Mouse (Mus musculus) T-helper 2 cell (primary cell): ENCODE results near the gene Kcnj12.

Experiments
- in situ Hi-C: fragments of 300-600 bp; cut with MboI, MseI; formaldehyde crosslinking; loops from one replicate; pipeline ENCODE4 v1.15.1; 2025; ENCODE audit warnings: high pct_unique_total_duplicates

The Kcnj12 gene

DNA sequence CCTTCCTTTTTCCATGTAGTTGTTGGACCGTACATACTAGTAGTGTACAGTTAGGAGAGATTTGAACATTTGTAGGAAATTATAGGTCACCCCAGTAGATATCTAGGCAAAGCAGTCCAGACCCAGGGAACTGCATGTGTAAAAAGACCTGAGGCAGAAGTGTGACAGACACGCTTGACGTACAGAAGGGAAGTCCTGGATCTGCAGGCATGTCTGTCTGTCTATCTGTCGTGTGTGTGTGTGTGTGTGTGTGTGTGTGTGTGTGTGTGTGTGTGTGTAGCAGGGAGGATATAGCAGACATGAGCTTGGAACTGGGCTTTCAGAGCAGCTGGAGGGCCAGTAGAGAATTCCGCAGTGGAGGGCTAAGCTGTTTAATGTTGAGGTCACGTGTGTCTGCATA, 87.3 kb downstream of the Kcnj12 start:
- in situ Hi-C loops, result loop anchor here (5.0 kb wide), 1 partner anchor 33 kb away; no protein-coding TSS in a partner anchor

DNA sequence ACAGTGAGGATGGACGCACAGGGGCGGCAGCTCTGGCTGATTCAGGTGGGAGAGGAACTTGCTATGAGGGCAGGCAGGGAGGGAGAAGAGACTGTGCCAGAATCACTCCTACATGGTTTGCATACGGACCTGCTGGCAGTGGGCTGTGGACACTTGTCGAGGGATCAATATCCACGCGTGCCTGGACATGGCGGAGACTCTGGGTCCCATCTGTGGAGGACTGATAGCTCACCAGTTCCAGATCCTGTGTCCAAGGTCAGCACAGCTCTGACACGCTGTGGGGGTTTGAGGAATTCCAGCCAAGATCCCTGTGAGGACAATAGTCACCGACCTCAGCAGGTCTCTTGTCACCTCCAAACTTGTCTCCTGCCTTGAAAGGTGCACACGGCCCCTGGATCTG, 87.7 kb downstream of the Kcnj12 start:
- in situ Hi-C loops, result no loop called here

DNA sequence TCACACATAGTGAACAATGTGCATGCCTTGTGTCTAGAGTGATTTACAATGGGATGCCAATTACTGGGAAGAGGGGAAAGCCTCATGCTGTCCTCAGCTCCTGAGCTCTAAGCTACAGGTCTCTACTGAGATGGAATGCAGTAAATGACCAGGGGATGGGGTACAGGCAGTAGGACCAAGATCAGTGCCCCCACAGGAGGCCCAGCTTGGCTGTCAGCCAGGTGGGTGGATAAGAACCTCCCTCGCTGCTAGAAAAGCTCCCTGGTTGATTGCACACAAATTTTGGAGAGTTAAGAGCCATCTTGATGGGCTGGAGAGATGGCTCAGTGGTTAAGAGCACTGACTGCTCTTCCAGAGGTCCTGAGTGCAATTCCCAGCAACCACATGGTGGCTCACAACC, 88.6 kb downstream of the Kcnj12 start:
- in situ Hi-C loops, result no loop called here

DNA sequence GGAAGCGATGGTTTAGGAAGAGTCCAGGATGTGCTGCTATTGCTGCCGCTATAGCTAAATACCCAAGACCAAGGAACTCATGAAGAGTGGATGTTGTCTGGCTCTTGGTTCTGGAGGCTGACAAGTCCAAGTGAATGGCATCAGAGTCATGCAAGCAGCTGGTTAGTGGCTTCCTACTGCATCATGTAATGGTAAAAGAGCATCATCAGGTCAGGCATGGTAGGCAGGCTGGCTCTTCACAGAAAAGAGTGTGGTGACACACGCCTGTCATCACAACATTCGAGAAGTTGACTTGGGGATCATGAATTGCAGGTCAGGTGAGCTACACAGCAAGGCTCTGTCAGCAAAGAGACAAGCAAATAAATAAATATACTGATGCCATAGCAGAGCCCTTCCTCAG, 89.1 kb downstream of the Kcnj12 start:
- in situ Hi-C loops, result no loop called here

DNA sequence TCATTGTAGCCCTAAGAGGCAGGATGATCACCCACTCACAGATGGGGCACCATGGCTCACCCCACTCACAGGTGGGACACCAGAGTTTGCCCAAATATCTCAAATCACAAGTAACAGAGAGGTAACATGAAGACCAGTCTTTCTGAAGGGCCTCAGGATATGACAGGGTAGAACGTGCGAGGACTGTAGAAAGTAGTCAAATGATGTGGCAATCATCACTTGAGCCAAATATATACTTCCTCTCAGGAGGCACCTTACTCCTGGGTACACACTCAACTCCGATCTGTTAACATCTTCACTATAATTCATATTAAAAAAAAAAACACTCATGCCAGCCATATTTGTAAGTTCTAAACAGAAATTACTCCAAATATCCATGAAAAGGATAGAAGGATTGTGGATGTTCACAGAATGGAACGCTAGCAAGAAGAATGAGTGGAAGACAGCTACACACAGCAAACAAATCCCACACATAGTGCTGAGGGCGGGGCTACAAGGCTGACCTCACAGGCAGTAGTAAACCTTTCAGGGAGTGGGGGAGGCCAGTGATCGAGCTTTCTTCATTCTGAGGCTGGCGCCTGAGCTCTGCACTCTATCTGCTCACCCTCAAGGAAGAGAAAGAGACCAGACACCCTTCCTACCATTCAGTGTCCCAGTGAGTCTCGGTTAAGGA, 90.1 kb downstream of the Kcnj12 start:
- in situ Hi-C loops, result no loop called here

DNA sequence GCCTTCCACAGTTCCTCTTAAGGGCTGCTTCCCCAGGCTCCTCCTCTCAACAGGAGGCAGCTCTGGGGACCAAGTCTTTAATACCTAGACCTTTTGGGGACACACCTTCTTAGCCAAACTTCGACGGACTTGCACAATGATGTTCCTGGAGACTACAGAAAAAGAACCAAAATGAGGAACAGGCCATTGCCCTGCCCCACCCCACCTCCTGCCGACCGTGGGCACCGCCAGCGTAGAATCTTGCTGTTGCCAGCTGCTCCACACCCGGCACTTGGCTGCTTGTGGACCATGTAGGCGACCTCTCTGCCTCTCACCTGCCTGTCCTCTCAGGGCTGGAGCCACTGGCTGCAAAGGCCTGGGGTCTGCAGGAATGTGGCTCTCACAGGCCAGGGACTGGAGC, 93.9 kb downstream of the Kcnj12 start:
- in situ Hi-C loops, result no loop called here

- in situ Hi-C loops, result no loop called here
Observed at GRCm38 (mm10) chr11:61119996-61120583, 97.7 kb downstream of the Kcnj12 start.
